Mouse (Mus musculus) spleen, adult 2 months (tissue): ENCODE results near the gene E130114P18Rik.

Source experiments
- CTCF ChIP-seq: fragments of 200-500 bp; IDR thresholded peaks from 2 replicates; pipeline ENCODE4 v1.5.1; 2011; ENCODE audit warnings: mild to moderate bottlenecking, inconsistent platforms; ENCODE audit not compliant: insufficient read depth, insufficient read length, insufficient replicate concordance; ENCODE audit errors: extremely low read depth
- POLR2A ChIP-seq: fragments of 200-500 bp; IDR thresholded peaks from 2 replicates; pipeline ENCODE4 v1.6.1; 2011; ENCODE audit warnings: low read depth, low read length, inconsistent platforms

- no peak for TF ChIP-seq POLR2A
- no peak for TF ChIP-seq CTCF
Observed at GRCm38 (mm10) chr4:97657586-97657985, 120.3 kb downstream of the E130114P18Rik start.
